Mouse (Mus musculus): ENCODE results near the gene Borcs7. TPM values are rescaled to one million over a fixed set of nuclear protein-coding genes. Genes with fewer than 3 reads are reported as not detected.

Borcs7 gene
- 10 to 100 TPM; 22.8 TPM for total RNA-seq (2021)
- long read RNA-seq, experiment 1, transcript Borcs7-201 (5 exons, 2,176 nt): major isoform, 33 of 42 reads
- long read RNA-seq, experiment 1, partial matches to known transcripts: 2 of 42 reads
- long read RNA-seq, experiment 1, other reads (novel, unspliced or antisense): 7 of 42 reads
- long read RNA-seq, experiment 2, transcript Borcs7-201 (5 exons, 2,176 nt): major isoform, 35 of 44 reads
- long read RNA-seq, experiment 2, partial matches to known transcripts: 0 of 44 reads
- long read RNA-seq, experiment 2, other reads (novel, unspliced or antisense): 9 of 44 reads

DNA sequence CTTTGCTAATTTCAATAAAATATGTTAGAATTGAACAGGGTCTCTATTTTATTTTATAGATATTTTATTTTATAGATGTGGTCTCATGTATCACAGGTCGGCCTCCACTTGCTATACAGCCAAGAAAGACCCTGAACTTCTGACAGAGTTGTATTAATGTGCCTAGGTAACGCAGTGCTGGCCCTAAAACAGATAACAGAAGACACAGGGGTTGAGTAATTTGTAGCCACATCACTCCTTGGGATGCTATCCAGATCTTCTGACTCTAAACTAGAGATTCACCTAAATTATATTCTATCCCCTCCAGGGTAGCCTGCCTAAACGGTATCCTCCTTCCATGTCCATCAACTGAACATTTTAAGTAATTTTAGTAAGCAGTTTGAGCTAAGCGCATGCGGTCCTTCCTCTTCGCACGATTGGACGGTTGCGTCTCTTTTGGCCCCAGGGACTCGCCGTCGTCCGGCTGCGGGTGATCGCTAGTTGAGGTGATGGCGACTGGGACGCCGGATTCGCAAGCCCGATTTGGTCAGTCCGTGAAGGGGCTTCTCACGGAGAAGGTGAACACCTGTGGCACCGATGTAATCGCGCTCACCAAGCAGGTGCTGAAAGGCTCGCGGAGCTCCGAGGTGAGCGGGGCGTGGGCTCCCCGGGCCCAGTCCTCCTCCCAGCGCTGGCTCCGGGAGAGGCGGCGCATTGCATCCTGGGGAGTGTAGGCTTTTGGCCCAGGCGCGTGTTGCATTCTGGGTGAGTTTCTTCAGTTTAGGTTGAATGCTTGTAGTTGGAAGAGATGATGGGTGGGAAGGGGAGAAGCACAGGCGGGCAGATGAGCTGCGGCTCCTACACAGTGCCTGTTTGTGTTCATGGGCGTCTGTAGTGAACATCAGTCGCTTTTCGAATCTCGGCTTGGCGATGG is at the start of gene Borcs7:
TSS of gene Borcs7 (plus strand) at position 447 of the 913 bp plus-strand sequence.
- Histone ChIP-seq H3K27ac (peak within 1 kb of the TSS; percentile 99), H3K4me3 (peak within 1 kb of the TSS; percentile 98)
- peak; percentile 88 to 92 for DNase-seq (ENCODE audit: low spot score in 2 of 2)
- TF ChIP-seq CTCF (conservative IDR thresholded peaks at IDR 0.05): no peak

DNA sequence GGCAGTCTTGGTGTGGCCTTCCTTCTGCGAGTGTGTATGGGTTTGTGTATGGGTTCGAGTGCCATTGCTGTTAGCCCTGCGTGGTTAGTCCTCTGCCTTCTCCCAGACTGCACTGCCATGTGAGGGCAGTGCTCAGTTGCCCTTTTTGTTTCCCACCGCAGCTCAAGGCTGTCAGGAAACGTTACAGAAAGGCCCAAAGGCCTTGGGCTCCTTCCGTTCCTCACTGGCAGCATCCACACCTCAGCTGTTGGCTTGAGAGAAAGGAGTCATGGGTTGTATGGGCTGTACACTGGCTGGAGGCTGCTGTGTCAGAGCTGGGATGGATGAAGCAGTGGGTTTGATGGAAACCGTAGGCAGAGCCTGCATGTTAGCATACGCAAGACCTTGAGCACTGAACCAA is 48.9 kb upstream of the Borcs7 start:
- Histone ChIP-seq H3K27ac (peak overlapping the region; percentile 84), H3K4me3 (no peak overlapping the region)
- TF ChIP-seq CTCF (conservative IDR thresholded peaks at IDR 0.05): no peak
- no peak for DNase-seq (ENCODE audit: low spot score in 2 of 2)

DNA sequence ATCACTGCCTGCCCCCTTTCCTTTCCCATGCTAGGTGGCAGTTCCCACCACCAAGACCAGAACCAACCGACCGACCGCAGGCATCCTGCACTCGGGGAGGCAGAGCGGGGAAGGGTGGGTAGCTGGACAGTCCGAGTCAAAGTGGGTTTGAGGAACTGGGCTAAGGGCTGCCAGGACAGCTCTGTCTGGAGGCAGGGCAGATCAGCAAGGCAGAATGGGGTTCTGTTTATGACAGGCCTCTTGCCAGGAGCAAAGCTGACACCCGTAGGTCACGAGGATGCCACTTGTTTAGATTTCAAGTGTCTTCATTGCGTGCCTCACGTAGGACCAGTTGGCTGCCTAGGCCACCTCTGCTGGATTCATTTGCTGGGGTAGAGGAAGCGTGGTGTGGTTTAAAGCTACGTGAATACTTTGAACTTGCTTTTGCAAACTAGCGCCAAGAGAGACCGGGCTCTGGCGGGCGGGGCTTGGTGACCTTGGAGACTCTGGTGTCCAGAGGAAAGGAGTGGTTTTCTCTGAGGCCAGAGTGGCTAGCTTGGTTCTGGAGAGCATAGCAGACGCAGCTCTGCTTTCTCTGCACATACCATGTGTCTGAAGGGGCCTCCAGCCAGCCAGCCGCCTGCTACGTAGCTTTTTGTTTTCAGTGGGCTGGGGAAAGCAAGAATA is 48.2 kb upstream of the Borcs7 start:
- no peak for DNase-seq (ENCODE audit: low spot score in 2 of 2)
- TF ChIP-seq CTCF (conservative IDR thresholded peaks at IDR 0.05): no peak
- H3K4me3 ChIP-seq: 0 out of 2 replicates have a peak overlapping the region, but pooled peaks have one; percentile 2
- H3K27ac ChIP-seq: peak overlapping the region; percentile 84

DNA sequence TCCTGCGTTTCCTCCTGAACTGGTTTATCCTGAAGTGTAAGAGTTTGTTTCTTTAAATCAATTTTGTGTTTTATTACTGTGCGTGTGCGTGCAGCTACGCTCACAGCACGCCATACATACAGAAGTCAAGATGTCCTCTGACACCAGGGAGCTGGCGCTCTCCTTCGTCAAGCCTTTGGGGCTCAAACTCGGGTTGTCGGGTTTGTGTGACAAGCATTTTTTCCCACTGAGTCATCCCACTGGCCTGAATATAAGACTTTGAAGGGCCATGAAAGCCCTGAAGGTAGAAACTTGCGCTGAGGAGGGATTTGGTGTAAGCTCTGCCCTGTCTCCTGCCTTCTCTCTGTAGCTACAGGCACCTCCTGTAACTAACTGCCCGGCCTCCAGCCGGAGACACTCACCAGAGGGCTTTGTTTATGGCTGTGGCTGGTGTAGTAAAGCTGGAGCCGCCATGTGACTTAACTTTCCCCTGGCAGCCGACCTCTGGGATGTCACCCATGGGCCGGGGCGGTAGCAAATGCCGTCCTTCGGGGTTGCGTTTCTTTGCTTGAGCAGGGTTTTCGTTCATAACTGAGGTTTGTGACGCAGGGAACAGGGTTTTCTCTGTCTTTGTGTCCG is 47.5 kb upstream of the Borcs7 start:
- Histone ChIP-seq H3K27ac (peak overlapping the region; percentile 84), H3K4me3 (no peak overlapping the region)
- no peak for DNase-seq (ENCODE audit: low spot score in 2 of 2)
- no peak for TF ChIP-seq CTCF (conservative IDR thresholded peaks at IDR 0.05)

DNA sequence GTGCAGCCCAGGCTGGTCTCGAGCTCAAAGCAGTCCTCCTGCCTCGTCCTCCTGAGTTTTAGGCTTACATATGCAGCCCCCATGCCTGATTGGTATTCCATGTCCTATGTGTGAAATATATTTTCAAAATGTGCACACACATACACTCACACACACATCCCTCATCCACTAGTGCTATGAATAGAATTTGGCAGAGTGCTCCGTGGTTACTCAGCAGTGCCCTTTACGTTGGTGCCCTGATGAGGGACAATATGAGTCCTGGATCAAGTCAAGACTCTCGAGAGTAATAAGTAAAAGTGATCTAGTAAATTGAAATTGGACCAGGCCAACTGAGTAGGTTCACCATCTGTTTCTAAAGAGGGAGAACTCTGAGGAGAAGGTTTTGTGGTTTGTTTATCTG is 46.5 kb upstream of the Borcs7 start:
- Histone ChIP-seq H3K4me3 (no peak overlapping the region), H3K27ac (peak overlapping the region; percentile 84; the same call in 1 of the 2 replicates)
- no peak for DNase-seq (ENCODE audit: low spot score in 2 of 2)
- no peak for TF ChIP-seq CTCF (conservative IDR thresholded peaks at IDR 0.05)

DNA sequence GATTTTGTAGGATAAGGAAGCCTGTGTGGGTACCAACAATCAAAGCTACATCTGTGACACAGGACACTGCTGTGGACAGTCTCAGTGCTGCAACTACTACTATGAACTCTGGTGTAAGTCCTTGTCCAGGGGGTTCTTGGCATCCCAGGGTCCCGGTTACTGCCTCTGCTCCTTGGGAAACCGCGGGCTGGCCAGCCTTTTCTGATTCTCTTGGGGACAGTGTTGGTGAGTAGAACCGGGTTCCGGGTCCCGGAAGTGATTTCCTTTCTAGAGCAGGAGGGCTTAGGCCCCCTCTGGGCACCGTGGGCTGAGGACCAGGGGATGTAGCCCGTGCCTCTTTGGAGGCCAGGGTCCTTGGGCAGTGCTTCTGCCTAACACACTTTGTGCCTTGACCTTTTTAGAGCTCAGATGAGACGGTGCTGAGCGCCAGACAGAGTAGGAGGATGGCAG is 45.3 kb upstream of the Borcs7 start:
- TF ChIP-seq CTCF (conservative IDR thresholded peaks at IDR 0.05): no peak
- no peak for DNase-seq (ENCODE audit: low spot score in 2 of 2)
- Histone ChIP-seq H3K4me3 (no peak overlapping the region), H3K27ac (peak overlapping the region; percentile 56)

DNA sequence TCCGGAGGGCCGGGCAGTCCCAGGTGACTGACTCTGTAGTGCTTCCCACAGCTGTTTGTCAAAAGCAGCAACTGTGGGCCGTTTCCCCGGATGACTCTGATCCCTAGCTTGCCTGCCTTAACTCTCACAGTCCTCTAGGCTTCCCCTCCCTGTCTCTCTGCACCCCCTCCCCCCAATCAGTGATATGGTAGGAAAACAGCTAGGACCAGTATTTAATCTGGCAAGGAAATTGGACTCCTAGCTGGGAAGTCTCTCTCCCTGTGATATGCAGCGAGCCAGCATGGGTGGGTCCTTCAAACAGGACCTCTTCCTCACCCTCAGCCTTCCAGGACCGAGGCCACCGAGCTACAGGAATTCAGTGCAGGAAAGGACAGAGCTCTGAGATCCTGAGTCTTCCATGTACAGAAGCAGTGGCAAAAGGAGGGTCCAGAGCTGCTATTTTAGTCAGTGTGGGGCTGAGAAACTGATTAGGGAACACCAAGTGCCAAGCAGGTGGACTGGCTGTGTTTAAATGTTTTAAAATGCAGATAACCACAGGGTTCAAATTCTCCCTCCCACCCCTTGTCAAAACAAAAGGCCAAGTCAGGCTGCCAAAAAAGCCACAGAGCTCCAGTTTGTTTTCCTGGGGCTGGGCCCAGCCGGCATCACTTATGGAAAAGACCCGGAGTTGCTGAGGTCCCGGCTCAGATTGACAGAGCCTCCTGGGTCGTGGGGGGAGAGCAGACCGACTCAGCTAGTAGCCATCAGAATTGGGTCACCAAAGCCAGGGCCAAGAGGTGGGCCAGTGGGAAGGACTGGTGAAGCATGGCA is 44.7 kb upstream of the Borcs7 start:
- DNase-seq (ENCODE audit: low spot score in 2 of 2): peak in 1 of 2 experiments; percentile 18
- no peak for TF ChIP-seq CTCF (conservative IDR thresholded peaks at IDR 0.05)
- Histone ChIP-seq H3K4me3 (no peak overlapping the region), H3K27ac (peak overlapping the region; percentile 56)

DNA sequence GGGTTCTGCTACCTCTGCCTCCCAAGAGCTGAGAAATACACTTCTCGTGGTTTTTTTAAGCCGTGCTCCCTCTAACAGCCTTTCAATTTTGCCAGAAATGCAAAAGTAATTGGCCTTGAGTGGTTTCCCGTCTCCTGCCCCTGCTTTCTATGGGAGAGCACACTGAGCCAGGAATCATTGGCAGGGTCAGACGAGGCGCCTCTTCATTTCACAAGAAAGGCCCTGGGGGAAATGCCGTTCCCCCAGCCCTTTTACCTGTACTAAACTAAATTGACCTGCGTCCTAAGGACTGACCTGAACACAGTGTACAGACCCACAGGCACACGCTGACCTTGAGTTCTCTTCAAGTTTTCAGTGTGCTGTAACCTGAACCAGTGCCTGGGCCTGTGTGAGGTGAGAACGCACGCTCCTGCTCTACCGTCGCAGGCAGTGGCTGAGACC is 43.6 kb upstream of the Borcs7 start:
- peak overlapping the region; percentile 56 for H3K27ac ChIP-seq

DNA sequence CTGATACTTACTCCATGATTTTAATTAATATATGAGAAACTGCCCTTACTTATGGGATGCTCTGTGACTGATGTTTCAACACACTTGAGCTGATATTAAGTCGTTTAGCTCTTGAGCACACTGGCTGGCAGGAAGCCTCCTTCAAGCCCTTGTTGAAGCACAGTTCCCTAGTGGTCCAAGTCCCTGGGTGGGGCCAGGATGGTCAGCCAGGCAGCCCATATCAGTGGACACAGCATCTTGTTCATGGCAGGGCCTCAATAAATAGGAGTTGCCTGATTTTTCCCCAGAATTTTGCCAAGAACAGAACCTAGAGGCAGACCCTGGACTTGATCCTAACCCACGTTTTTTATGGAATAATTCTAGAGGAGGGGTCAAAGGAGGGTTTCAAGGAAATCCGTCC is 42.5 kb upstream of the Borcs7 start:
- Histone ChIP-seq H3K27ac (no peak overlapping the region; the same call in 1 of the 2 replicates), H3K4me3 (no peak overlapping the region)
- no peak for TF ChIP-seq CTCF (conservative IDR thresholded peaks at IDR 0.05)
- no peak for DNase-seq (ENCODE audit: low spot score in 2 of 2)

More for the DNA sequence above, 43.6 kb upstream of the Borcs7 start:
- no peak for TF ChIP-seq CTCF (conservative IDR thresholded peaks at IDR 0.05)
- no peak overlapping the region for H3K4me3 ChIP-seq
- DNase-seq (ENCODE audit: low spot score in 2 of 2): no peak

DNA sequence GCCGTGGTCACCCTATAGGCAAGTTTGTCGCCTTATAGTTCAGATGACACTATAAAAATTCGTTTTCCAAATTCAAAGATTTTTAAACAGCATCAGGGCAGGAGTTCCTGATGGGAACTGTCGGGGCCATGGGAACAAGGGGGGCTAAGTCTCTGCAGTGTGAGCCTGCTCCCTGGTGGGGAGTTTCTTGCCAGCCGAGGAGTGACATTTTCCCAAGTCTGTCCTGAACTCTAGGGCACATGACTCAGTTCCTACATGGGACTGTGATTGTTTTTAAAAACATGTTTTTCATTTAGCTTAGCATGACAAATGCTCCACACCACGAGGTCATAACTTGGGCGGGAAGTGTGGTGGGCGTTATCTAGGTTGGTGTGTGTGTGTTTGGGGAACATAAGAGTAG is 41.9 kb upstream of the Borcs7 start:
- DNase-seq (ENCODE audit: low spot score in 2 of 2): no peak

DNA sequence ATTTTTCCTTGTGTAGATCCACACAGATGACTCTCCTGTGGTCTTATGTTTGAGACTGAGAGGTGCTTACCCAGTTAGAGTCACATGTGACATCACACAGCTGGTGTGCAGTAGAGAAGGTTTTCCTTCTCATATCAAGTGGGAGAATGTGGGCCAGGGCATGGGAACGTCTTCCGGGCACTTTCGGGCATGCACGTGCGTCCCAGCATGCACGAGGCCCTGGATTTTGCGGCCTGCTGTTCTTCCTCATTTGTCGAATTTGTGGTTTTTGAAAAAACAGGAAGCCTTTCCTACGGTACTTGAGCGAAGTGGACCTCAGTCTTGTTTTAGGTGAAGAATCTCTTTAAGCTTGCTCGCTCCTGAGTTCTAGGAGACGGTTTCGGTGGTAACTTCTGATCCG is 41.1 kb upstream of the Borcs7 start:
- Histone ChIP-seq H3K27ac (no peak overlapping the region), H3K4me3 (no peak overlapping the region)
- TF ChIP-seq CTCF (conservative IDR thresholded peaks at IDR 0.05): no peak
- DNase-seq (ENCODE audit: low spot score in 2 of 2): no peak

More for the DNA sequence above, 41.9 kb upstream of the Borcs7 start:
- H3K4me3 ChIP-seq: no peak overlapping the region
- no peak overlapping the region for H3K27ac ChIP-seq
- peak; percentile 55 for TF ChIP-seq CTCF (conservative IDR thresholded peaks at IDR 0.05)

Measured in layer of hippocampus, adult 2 months (tissue).